Mouse (Mus musculus) spleen, adult 2 months (tissue): ENCODE results near the gene Pde4c. TPM values are rescaled to one million over a fixed set of nuclear protein-coding genes. Genes with fewer than 3 reads are reported as not detected.
A peak's percentile ranks its signal among the peaks of the same experiment; 100 is the strongest.

Experiments
- DNase-seq, 2 experiments: peaks; one replicate each; pipeline versions ENCODE4 v3.0.0 to v3.0.0-alpha.2; 2012 to 2021; ENCODE audit warnings: low spot score in 2 of 2, low read depth in 1 of 2
- H3K27ac ChIP-seq: fragments of 200-500 bp; 2 replicates; pipeline ENCODE4 v1.5.1; 2012; ENCODE audit warnings: low read length, inconsistent platforms; ENCODE audit not compliant: insufficient read depth
- H3K27me3 ChIP-seq: fragments of 200-500 bp; 2 replicates; pipeline ENCODE4 v1.6.1; 2012; ENCODE audit warnings: mild to moderate bottlenecking, moderate library complexity, low read length, inconsistent platforms; ENCODE audit not compliant: control insufficient read depth, insufficient read depth
- H3K36me3 ChIP-seq: fragments of 200-500 bp; 2 replicates; pipeline ENCODE4 v1.6.1; 2012; ENCODE audit warnings: mild to moderate bottlenecking, low read length, inconsistent platforms; ENCODE audit not compliant: control insufficient read depth, insufficient read depth
- H3K4me1 ChIP-seq: fragments of 200-500 bp; 2 replicates; pipeline ENCODE4 v1.6.1; 2011; ENCODE audit warnings: inconsistent platforms; ENCODE audit not compliant: control insufficient read depth, insufficient read depth, insufficient read length
- H3K4me3 ChIP-seq: fragments of 200-500 bp; 2 replicates; pipeline ENCODE4 v1.5.1; 2011; ENCODE audit warnings: mild to moderate bottlenecking, inconsistent platforms; ENCODE audit not compliant: insufficient read depth, insufficient read length; ENCODE audit errors: extremely low read depth
- CTCF ChIP-seq: fragments of 200-500 bp; IDR thresholded peaks from 2 replicates; pipeline ENCODE4 v1.5.1; 2011; ENCODE audit warnings: mild to moderate bottlenecking, inconsistent platforms; ENCODE audit not compliant: insufficient read depth, insufficient read length, insufficient replicate concordance; ENCODE audit errors: extremely low read depth
- POLR2A ChIP-seq: fragments of 200-500 bp; IDR thresholded peaks from 2 replicates; pipeline ENCODE4 v1.6.1; 2011; ENCODE audit warnings: low read depth, low read length, inconsistent platforms
- WGBS: fragments of 180-500 bp; shearing (Covaris S2); methylation state at CpG from one replicate; pipeline ENCODE4 v1.1.7; 2018; 5-methylcytosine and 5-hydroxymethylcytosine counted together
- polyA plus RNA-seq: library from polyadenylated mRNA; depleted of rRNA; stranded (reverse); fragments of >200 nt; gene quantifications from 2 replicates; pipeline ENCODE4 v1.2.3, GENCODE M21; 2012

The Pde4c gene
- polyA plus RNA-seq, 1 experiment = 2.8 TPM

- no peak for DNase-seq
- no peak overlapping the region for H3K27ac ChIP-seq
- no peaks in the 10 kb centered on the region for H3K36me3 ChIP-seq
- no peaks in the 10 kb centered on the region for H3K4me1 ChIP-seq
- TF ChIP-seq CTCF = no peak
- no peak for TF ChIP-seq POLR2A
- no peaks in the 10 kb centered on the region for H3K27me3 ChIP-seq
- H3K4me3 ChIP-seq = no peak overlapping the region
- 96% methylated on average over 1 of the region's 1 CpGs for WGBS
Measured at GRCm38 (mm10) chr8:70710296-70710695, 13.2 kb upstream of the Pde4c start.

- Histone ChIP-seq H3K4me3 (no peak overlapping the region), H3K27me3 (no peaks in the 10 kb centered on the region), H3K27ac (no peak overlapping the region), H3K4me1 (no peaks in the 10 kb centered on the region), H3K36me3 (no peaks in the 10 kb centered on the region)
- WGBS = 86% methylated on average over 11 of the region's 11 CpGs
- TF ChIP-seq POLR2A (no peak), CTCF (no peak)
- DNase-seq = no peak
Measured at GRCm38 (mm10) chr8:70711041-70711440, 12.5 kb upstream of the Pde4c start.

GRCm38 (mm10) chr8:70713991-70714390, 9.5 kb upstream of the Pde4c start:
- no peak overlapping the region for H3K27ac ChIP-seq
- 86% methylated on average over 7 of the region's 7 CpGs for WGBS
- TF ChIP-seq POLR2A = no peak
- no peak for TF ChIP-seq CTCF
- DNase-seq = no peak
- no peaks in the 10 kb centered on the region for H3K27me3 ChIP-seq
- H3K4me3 ChIP-seq = no peak overlapping the region
- H3K4me1 ChIP-seq = peaks cover 3% of the 10 kb centered on the region
- H3K36me3 ChIP-seq = no peaks in the 10 kb centered on the region

GRCm38 (mm10) chr8:70715086-70715485, 8.4 kb upstream of the Pde4c start:
- Histone ChIP-seq H3K36me3 (no peaks in the 10 kb centered on the region), H3K4me1 (peaks cover 3% of the 10 kb centered on the region), H3K4me3 (no peak overlapping the region), H3K27ac (no peak overlapping the region), H3K27me3 (no peaks in the 10 kb centered on the region)
- no peak for DNase-seq
- TF ChIP-seq POLR2A = no peak
- no peak for TF ChIP-seq CTCF
- WGBS = 79% methylated on average over 2 of the region's 2 CpGs

- no peak overlapping the region for H3K4me3 ChIP-seq
- H3K4me1 ChIP-seq = peaks cover 3% of the 10 kb centered on the region
- no peak overlapping the region for H3K27ac ChIP-seq
- no peaks in the 10 kb centered on the region for H3K36me3 ChIP-seq
- WGBS = 91% methylated on average over 40 of the region's 40 CpGs
- TF ChIP-seq POLR2A = no peak
- TF ChIP-seq CTCF = no peak
- no peaks in the 10 kb centered on the region for H3K27me3 ChIP-seq
- no peak for DNase-seq
Measured at GRCm38 (mm10) chr8:70716521-70717400, 6.8 kb upstream of the Pde4c start.

GRCm38 (mm10) chr8:70718297-70718696, 5.2 kb upstream of the Pde4c start, which contains the start of gene Gm3336:
Gene Gm3336, plus strand, starts transcription at chr8:70718543.
- Histone ChIP-seq H3K27ac (no peak within 1 kb of the TSS), H3K4me1 (peaks cover 3% of the 10 kb centered on the region), H3K27me3 (no peaks in the 10 kb centered on the region), H3K36me3 (no peaks in the 10 kb centered on the region), H3K4me3 (no peak within 1 kb of the TSS)
- 2% methylated on average over 19 of the region's 19 CpGs for WGBS
- peak; percentile 97 for TF ChIP-seq CTCF
- TF ChIP-seq POLR2A = no peak
- DNase-seq = peak in 1 of 2 experiments; percentile 76

- peaks cover 3% of the 10 kb centered on the region for H3K4me1 ChIP-seq
- H3K27me3 ChIP-seq = no peaks in the 10 kb centered on the region
- TF ChIP-seq POLR2A (no peak), CTCF (no peak)
- DNase-seq = no peak
- H3K4me3 ChIP-seq = no peak overlapping the region
- WGBS = 26% methylated on average over 9 of the region's 9 CpGs
- H3K36me3 ChIP-seq = no peaks in the 10 kb centered on the region
- 0 out of 2 replicates have a peak overlapping the region, but pooled peaks have one; percentile 8 for H3K27ac ChIP-seq
Measured at GRCm38 (mm10) chr8:70719796-70720270, 3.7 kb upstream of the Pde4c start.
